Mouse (Mus musculus) telencephalon, adult 2 months (tissue): ENCODE measurements around the gene Rtn4rl1.
"Not testable (repeated sequence)": the region's sequence is repeated elsewhere in the genome, so short reads cannot be mapped to it uniquely, and the experiment has no call there.

Experiments
- DNase-seq: peaks from one replicate; pipeline ENCODE4 v3.0.0-alpha.2; 2011; ENCODE audit warnings: low read depth, low spot score

The Rtn4rl1 gene

GRCm38 (mm10) chr11:75294862-75295261, 101.3 kb downstream of the Rtn4rl1 start:
- DNase-seq, result no peak

GRCm38 (mm10) chr11:75295534-75295933, 102.0 kb downstream of the Rtn4rl1 start:
- DNase-seq, result not testable (repeated sequence)

- no peak for DNase-seq
These were observed 102.9 kb downstream of the Rtn4rl1 start for GRCm38 (mm10) chr11:75296406-75297005.

GRCm38 (mm10) chr11:75297631-75298030, 104.0 kb downstream of the Rtn4rl1 start:
- no peak for DNase-seq

DNA sequence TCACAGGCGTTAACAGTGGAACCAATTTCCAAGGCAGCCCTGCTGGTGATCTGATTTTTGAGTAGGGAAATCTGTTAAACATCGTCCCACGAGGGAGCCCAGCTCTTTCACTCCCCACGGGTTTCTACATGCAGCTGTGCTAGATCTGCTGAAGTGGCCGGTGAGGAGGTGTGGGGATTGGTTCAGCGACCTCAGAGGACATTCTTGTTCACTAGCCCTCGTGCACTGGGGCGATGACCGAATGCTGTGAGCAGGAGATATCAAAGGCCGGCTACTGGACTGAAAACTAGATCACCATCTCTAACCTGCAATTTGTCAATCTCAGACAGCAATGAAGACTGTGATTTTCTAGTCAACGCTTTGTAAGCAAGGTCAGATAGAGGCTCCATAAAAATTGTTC, 104.9 kb downstream of the Rtn4rl1 start:
- DNase-seq, result no peak

DNA sequence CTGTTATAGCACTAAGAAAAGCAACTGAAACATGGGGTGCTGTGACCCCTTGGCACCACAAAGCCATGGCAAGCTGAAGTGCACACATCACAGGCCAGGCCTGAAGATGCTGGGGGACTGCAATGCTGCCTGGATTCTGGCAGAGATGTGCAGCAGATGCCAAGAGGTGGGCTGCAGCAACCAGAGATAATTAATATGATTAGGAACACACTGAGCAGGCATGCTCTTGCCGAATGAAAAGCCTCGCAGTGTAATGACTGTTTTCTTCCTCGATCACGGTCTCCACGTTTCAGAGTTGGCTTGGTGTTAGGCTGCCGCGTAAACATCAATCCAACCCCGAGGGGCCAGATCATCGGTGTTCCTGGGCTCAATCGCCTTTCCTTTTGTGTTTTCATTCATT, 106.2 kb downstream of the Rtn4rl1 start:
- DNase-seq, result no peak

GRCm38 (mm10) chr11:75300954-75301353, 107.4 kb downstream of the Rtn4rl1 start:
- no peak for DNase-seq

- DNase-seq, result no peak
These were observed 111.2 kb downstream of the Rtn4rl1 start for GRCm38 (mm10) chr11:75304797-75305196.

- no peak for DNase-seq
These were observed 115.1 kb downstream of the Rtn4rl1 start for GRCm38 (mm10) chr11:75308650-75309049.

GRCm38 (mm10) chr11:75310813-75311212, 117.2 kb downstream of the Rtn4rl1 start:
- DNase-seq, result no peak

GRCm38 (mm10) chr11:75311751-75312150, 118.2 kb downstream of the Rtn4rl1 start:
- DNase-seq, result no peak

GRCm38 (mm10) chr11:75313834-75314233, 120.3 kb downstream of the Rtn4rl1 start:
- no peak for DNase-seq
